Mouse (Mus musculus) hindbrain, embryonic 14.5 days (tissue): ENCODE measurements around the gene Olfr1326-ps1. TPM values are rescaled to one million over a fixed set of nuclear protein-coding genes. Genes with fewer than 3 reads are reported as not detected.

Experiments
- ATAC-seq: fragments of 200-750 bp; cut with Nextera tagmentation; 2 replicates; pipeline ENCODE4 v1.8.0; 2017; ENCODE audit warnings: moderate number of reproducible peaks, mild to moderate bottlenecking, moderate TSS enrichment, moderate library complexity; ENCODE audit not compliant: low FRiP score
- DNase-seq: peaks from one replicate; pipeline ENCODE4 v3.0.0-alpha.2; 2015; ENCODE audit warnings: low spot score
- H3K27ac ChIP-seq: fragments of 300-500 bp; sonication (generic); 2 replicates; pipeline ENCODE4 v1.5.1; 2014; ENCODE audit warnings: mild to moderate bottlenecking, moderate library complexity
- H3K27me3 ChIP-seq: fragments of 300-500 bp; sonication (generic); 2 replicates; pipeline ENCODE4 v1.6.1; 2014; ENCODE audit warnings: mild to moderate bottlenecking, low read length, mixed read lengths; ENCODE audit not compliant: control insufficient read depth, insufficient read depth
- H3K36me3 ChIP-seq: fragments of 300-500 bp; sonication (generic); replicated peaks from 2 replicates; pipeline ENCODE4 v1.6.1; 2014; ENCODE audit not compliant: control insufficient read depth, insufficient read depth
- H3K4me1 ChIP-seq: fragments of 300-500 bp; sonication (generic); replicated peaks from 2 replicates; pipeline ENCODE4 v1.6.1; 2014; ENCODE audit warnings: antibody characterized with exemption, low read length, mixed read lengths; ENCODE audit not compliant: control insufficient read depth, insufficient read depth
- H3K4me2 ChIP-seq: fragments of 300-500 bp; sonication (generic); replicated peaks from 2 replicates; pipeline ENCODE4 v1.6.1; 2014; ENCODE audit warnings: mild to moderate bottlenecking, moderate library complexity
- H3K4me3 ChIP-seq: fragments of 300-500 bp; sonication (generic); replicated peaks from 2 replicates; pipeline ENCODE4 v1.5.1; 2014; ENCODE audit warnings: mild to moderate bottlenecking, low read length
- H3K9ac ChIP-seq: fragments of 300-500 bp; sonication (generic); 2 replicates; pipeline ENCODE4 v1.6.1; 2014
- H3K9me3 ChIP-seq: fragments of 300-500 bp; sonication (generic); 2 replicates; pipeline ENCODE4 v1.6.1; 2016; ENCODE audit warnings: low read length; ENCODE audit not compliant: control insufficient read depth
- WGBS: fragments of 180-500 bp; shearing (Covaris S2); extraction: QIAGEN DNeasy Blood & Tissue Kit; methylation state at CpG from one replicate; pipeline ENCODE4 v1.1.7; 2014; 5-methylcytosine and 5-hydroxymethylcytosine counted together
- polyA plus RNA-seq: library from polyadenylated mRNA; unstranded; fragments of >200 nt; fragmentation: Nextera tagmentation; extraction: Ambion mirVana; gene quantifications from 2 replicates; pipeline ENCODE4 v1.2.1, GENCODE M21; 2014

Gene Olfr1326-ps1
- not detected in 2 replicates for polyA plus RNA-seq

DNA sequence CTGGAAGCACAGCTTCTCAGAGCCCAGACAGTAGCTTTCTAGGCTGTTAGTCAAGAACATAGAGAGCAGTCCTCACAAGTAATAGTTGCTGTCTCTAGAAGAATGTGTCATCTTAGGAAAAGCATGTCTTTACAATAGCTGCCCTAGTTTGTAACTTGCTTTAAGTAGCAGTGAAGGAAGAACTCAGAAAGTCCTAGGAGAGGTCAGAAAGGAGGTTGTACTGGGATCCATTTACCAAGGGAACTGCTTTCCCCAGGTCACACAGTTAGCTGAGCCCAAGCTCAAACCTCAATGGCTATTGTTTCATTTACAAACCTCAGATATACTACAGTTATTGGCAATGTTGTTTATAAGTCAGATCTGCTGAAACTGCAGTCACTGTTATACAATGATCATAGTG, at the start of gene Olfr1326-ps1:
Gene Olfr1326-ps1, minus strand, starts transcription at position 101 of the 400 bp plus-strand sequence.
- no peak for DNase-seq
- no peak within 1 kb of the TSS for H3K4me2 ChIP-seq
- H3K4me3 ChIP-seq: no peak within 1 kb of the TSS
- H3K36me3 ChIP-seq: no peaks in the 10 kb centered on the region
- no peak within 1 kb of the TSS for H3K27ac ChIP-seq
- H3K9me3 ChIP-seq: no peaks in the 10 kb centered on the region
- no peaks in the 10 kb centered on the region for H3K27me3 ChIP-seq
- H3K4me1 ChIP-seq: no peaks in the 10 kb centered on the region
- no peak within 1 kb of the TSS for H3K9ac ChIP-seq
- ATAC-seq: no peak

DNA sequence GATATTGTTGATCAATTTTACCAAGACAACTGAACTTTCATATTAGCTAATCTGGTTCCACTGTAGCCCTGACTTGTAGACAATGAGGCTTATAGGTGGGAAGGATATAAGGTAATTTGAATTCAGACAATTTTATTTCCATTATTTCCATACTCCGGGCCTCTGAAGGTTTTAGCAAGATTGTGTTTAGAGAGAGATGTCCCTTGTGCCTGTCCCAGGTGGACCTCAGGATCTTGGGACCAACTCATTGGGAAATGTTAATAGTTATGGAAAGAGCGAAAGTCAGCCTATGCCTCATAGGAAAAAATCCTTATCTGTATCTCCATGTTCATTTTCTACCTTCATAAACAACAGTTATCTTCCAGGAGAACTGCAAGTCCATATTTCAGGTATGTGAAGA, 17.7 kb upstream of the Olfr1326-ps1 start, which contains the start of gene Olfr1325:
Gene Olfr1325, plus strand, starts transcription at position 301 of the 400 bp plus-strand sequence.
- H3K4me2 ChIP-seq: no peak within 1 kb of the TSS
- H3K27me3 ChIP-seq: no peaks in the 10 kb centered on the region
- no peak within 1 kb of the TSS for H3K9ac ChIP-seq
- DNase-seq (no peak), ATAC-seq (no peak)
- H3K4me3 ChIP-seq: no peak within 1 kb of the TSS
- H3K4me1 ChIP-seq: no peaks in the 10 kb centered on the region
- 88% methylated on average over 2 of the region's 2 CpGs for WGBS
- H3K36me3 ChIP-seq: no peaks in the 10 kb centered on the region
- H3K9me3 ChIP-seq: no peaks in the 10 kb centered on the region
- H3K27ac ChIP-seq: no peak within 1 kb of the TSS

Other genes with a start within 250 kb of the Olfr1326-ps1 start
- gene Plxna3, start 245.8 kb downstream of the Olfr1326-ps1 start, polyA plus RNA-seq: 44.5 and 45.6 TPM in 2 replicates
- 64.0 and 87.6 TPM in 2 replicates for gene Lage3, start 221.3 kb downstream of the Olfr1326-ps1 start, polyA plus RNA-seq
- gene Ubl4a, start 201.7 kb downstream of the Olfr1326-ps1 start, polyA plus RNA-seq: 68.4 and 74.3 TPM in 2 replicates
- 7.1 and 9.5 TPM in 2 replicates for gene Slc10a3, start 201.5 kb downstream of the Olfr1326-ps1 start, polyA plus RNA-seq
- 33.2 and 36.0 TPM in 2 replicates for gene Fam3a, start 181.6 kb downstream of the Olfr1326-ps1 start, polyA plus RNA-seq
- 17.8 and 21.5 TPM in 2 replicates for gene Ikbkg, start 181.6 kb downstream of the Olfr1326-ps1 start, polyA plus RNA-seq
- 48.8 and 52.3 TPM in 2 replicates for gene G6pdx, start 145.7 kb downstream of the Olfr1326-ps1 start, polyA plus RNA-seq
- gene Gm6880, start 93.5 kb downstream of the Olfr1326-ps1 start, polyA plus RNA-seq: not detected in 2 replicates
- not detected in 2 replicates for gene Olfr1325, start 17.8 kb upstream of the Olfr1326-ps1 start, polyA plus RNA-seq
- 0.10 and 0.41 TPM in 2 replicates for gene Gm5640, start 70.7 kb upstream of the Olfr1326-ps1 start, polyA plus RNA-seq
- not detected in 2 replicates for gene Gm6890, start 166.0 kb upstream of the Olfr1326-ps1 start, polyA plus RNA-seq